Mouse (Mus musculus): ENCODE measurements around the gene Tac4.

Tac4 gene

DNA sequence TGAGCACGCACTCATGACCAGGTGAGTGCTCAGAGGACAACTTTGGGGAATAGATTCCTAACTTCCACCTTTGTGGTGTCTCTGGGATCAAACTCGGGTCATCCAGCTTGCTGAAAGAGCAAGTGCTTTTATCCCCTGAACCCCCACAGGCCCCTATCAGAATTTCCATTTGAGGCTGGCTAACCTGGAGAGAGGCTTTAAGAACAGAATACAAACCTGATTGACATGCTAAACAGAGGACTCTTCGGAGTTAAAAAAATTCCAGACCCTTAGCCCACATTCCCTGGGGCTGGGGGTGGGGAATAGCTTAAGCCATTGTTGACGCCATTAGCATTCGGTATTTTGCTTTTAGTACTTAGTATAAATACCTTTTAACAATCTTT is 50.1 kb downstream of the Tac4 start:
- DNase-seq (ENCODE audit: extremely low read depth, low read depth, low spot score) = no peak

- no peak for DNase-seq (ENCODE audit: extremely low read depth, low read depth, low spot score)
These were observed 54.1 kb downstream of the Tac4 start for GRCm38 (mm10) chr11:95315215-95315955.

DNA sequence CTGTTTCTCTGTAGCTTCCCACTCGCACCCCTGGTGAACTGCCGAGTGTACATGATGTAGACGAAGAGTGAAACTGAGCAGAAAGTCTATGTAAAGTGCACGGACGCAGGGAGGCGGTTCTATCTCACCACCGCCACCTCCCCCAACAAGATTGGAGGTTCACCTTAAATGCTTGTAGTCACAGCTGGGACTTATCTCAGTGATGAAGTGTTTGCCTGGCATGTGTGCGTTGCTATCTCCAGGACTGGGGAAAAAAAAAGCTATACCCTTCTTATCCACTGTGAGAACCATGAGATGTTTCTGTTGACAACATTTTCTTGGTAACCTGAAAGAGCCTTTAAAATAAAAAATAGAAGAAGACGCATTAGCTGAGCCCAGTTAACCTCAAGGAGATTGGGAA is 56.8 kb downstream of the Tac4 start:
- DNase-seq (ENCODE audit: extremely low read depth, low read depth, low spot score) = no peak
